Mouse (Mus musculus): ENCODE results near the gene Smarcal1.

GRCm38 (mm10) chr1:72635221-72635620 lies 52.2 kb downstream of the Smarcal1 start:
- no peak for TF ChIP-seq CTCF (IDR thresholded peaks at IDR 0.05; ENCODE audit: low read depth, low read length)
- TF ChIP-seq POLR2A (IDR thresholded peaks at IDR 0.05; ENCODE audit: borderline replicate concordance, low read depth, low read length), result no peak
